Mouse (Mus musculus): ENCODE data around the gene Tcea3. TPM values are rescaled to one million over a fixed set of nuclear protein-coding genes. Genes with fewer than 3 reads are reported as not detected.

Gene Tcea3
- polyA plus RNA-seq, 1 experiment from 2014 or later = 23.6 TPM

GRCm38 (mm10) chr4:136227408-136227807, 20.1 kb upstream of the Tcea3 start:
- no peak for ATAC-seq
- 70% methylated on average over 7 of the region's 7 CpGs for WGBS
- Histone ChIP-seq H3K9me3 (ENCODE audit: control insufficient read depth) (no peaks in the 10 kb centered on the region), H3K9ac (ENCODE audit: low read depth, low read length) (no peak overlapping the region), H3K36me3 (ENCODE audit: control insufficient read depth, insufficient read depth) (no peaks in the 10 kb centered on the region), H3K4me3 (ENCODE audit: low read depth, low read length) (no peak overlapping the region), H3K4me1 (replicated peaks; ENCODE audit: control insufficient read depth, insufficient read depth, low read length) (no peaks in the 10 kb centered on the region), H3K4me2 (replicated peaks; ENCODE audit: low read depth) (no peak overlapping the region), H3K27ac (ENCODE audit: low read depth, low read length) (no peak overlapping the region), H3K27me3 (replicated peaks; ENCODE audit: control insufficient read depth, insufficient read depth, low read length) (no peaks in the 10 kb centered on the region)
- no peak for TF ChIP-seq CTCF (IDR thresholded peaks at IDR 0.05; ENCODE audit: low read depth)

GRCm38 (mm10) chr4:136228640-136229039, 18.9 kb upstream of the Tcea3 start:
- H3K36me3 ChIP-seq (ENCODE audit: control insufficient read depth, insufficient read depth) = no peaks in the 10 kb centered on the region
- ATAC-seq = no peak
- no peak overlapping the region for H3K27ac ChIP-seq (ENCODE audit: low read depth, low read length)
- 62% methylated on average over 5 of the region's 5 CpGs for WGBS
- H3K4me1 ChIP-seq (replicated peaks; ENCODE audit: control insufficient read depth, insufficient read depth, low read length) = no peaks in the 10 kb centered on the region
- no peak overlapping the region for H3K9ac ChIP-seq (ENCODE audit: low read depth, low read length)
- no peak for TF ChIP-seq CTCF (IDR thresholded peaks at IDR 0.05; ENCODE audit: low read depth)
- no peaks in the 10 kb centered on the region for H3K27me3 ChIP-seq (replicated peaks; ENCODE audit: control insufficient read depth, insufficient read depth, low read length)
- H3K9me3 ChIP-seq (ENCODE audit: control insufficient read depth) = no peaks in the 10 kb centered on the region
- H3K4me2 ChIP-seq (replicated peaks; ENCODE audit: low read depth) = no peak overlapping the region
- no peak overlapping the region for H3K4me3 ChIP-seq (ENCODE audit: low read depth, low read length)

GRCm38 (mm10) chr4:136238669-136239068, 8.9 kb upstream of the Tcea3 start:
- Histone ChIP-seq H3K9ac (ENCODE audit: low read depth, low read length) (no peak overlapping the region), H3K4me3 (ENCODE audit: low read depth, low read length) (no peak overlapping the region), H3K36me3 (ENCODE audit: control insufficient read depth, insufficient read depth) (peaks cover 4% of the 10 kb centered on the region; the same call in 1 of the 2 replicates), H3K27ac (ENCODE audit: low read depth, low read length) (no peak overlapping the region), H3K4me1 (replicated peaks; ENCODE audit: control insufficient read depth, insufficient read depth, low read length) (no peaks in the 10 kb centered on the region), H3K9me3 (ENCODE audit: control insufficient read depth) (no peaks in the 10 kb centered on the region), H3K27me3 (replicated peaks; ENCODE audit: control insufficient read depth, insufficient read depth, low read length) (no peaks in the 10 kb centered on the region), H3K4me2 (replicated peaks; ENCODE audit: low read depth) (no peak overlapping the region)
- ATAC-seq = no peak
- 53% methylated on average over 13 of the region's 13 CpGs for WGBS
- no peak for TF ChIP-seq CTCF (IDR thresholded peaks at IDR 0.05; ENCODE audit: low read depth)

GRCm38 (mm10) chr4:136239111-136239510, 8.4 kb upstream of the Tcea3 start:
- Histone ChIP-seq H3K9me3 (ENCODE audit: control insufficient read depth) (no peaks in the 10 kb centered on the region), H3K9ac (ENCODE audit: low read depth, low read length) (no peak overlapping the region), H3K4me2 (replicated peaks; ENCODE audit: low read depth) (no peak overlapping the region), H3K4me3 (ENCODE audit: low read depth, low read length) (no peak overlapping the region), H3K27ac (ENCODE audit: low read depth, low read length) (no peak overlapping the region), H3K36me3 (ENCODE audit: control insufficient read depth, insufficient read depth) (peaks cover 4% of the 10 kb centered on the region; the same call in 1 of the 2 replicates), H3K4me1 (replicated peaks; ENCODE audit: control insufficient read depth, insufficient read depth, low read length) (no peaks in the 10 kb centered on the region), H3K27me3 (replicated peaks; ENCODE audit: control insufficient read depth, insufficient read depth, low read length) (no peaks in the 10 kb centered on the region)
- ATAC-seq = no peak
- WGBS = 80% methylated on average over 9 of the region's 9 CpGs
- TF ChIP-seq CTCF (IDR thresholded peaks at IDR 0.05; ENCODE audit: low read depth) = no peak

GRCm38 (mm10) chr4:136239622-136240021, 7.9 kb upstream of the Tcea3 start:
- H3K4me2 ChIP-seq (replicated peaks; ENCODE audit: low read depth) = no peak overlapping the region
- 21% methylated on average over 8 of the region's 8 CpGs for WGBS
- H3K4me3 ChIP-seq (ENCODE audit: low read depth, low read length) = no peak overlapping the region
- H3K27ac ChIP-seq (ENCODE audit: low read depth, low read length) = no peak overlapping the region
- H3K4me1 ChIP-seq (replicated peaks; ENCODE audit: control insufficient read depth, insufficient read depth, low read length) = no peaks in the 10 kb centered on the region
- H3K27me3 ChIP-seq (replicated peaks; ENCODE audit: control insufficient read depth, insufficient read depth, low read length) = no peaks in the 10 kb centered on the region
- ATAC-seq = peak; percentile 31; the same call in 1 of the 2 replicates
- no peak overlapping the region for H3K9ac ChIP-seq (ENCODE audit: low read depth, low read length)
- H3K36me3 ChIP-seq (ENCODE audit: control insufficient read depth, insufficient read depth) = peaks cover 4% of the 10 kb centered on the region; the same call in 1 of the 2 replicates
- H3K9me3 ChIP-seq (ENCODE audit: control insufficient read depth) = no peaks in the 10 kb centered on the region
- peak; percentile 88 for TF ChIP-seq CTCF (IDR thresholded peaks at IDR 0.05; ENCODE audit: low read depth)

- Histone ChIP-seq H3K9ac (ENCODE audit: low read depth, low read length) (no peak overlapping the region), H3K4me1 (replicated peaks; ENCODE audit: control insufficient read depth, insufficient read depth, low read length) (no peaks in the 10 kb centered on the region), H3K36me3 (ENCODE audit: control insufficient read depth, insufficient read depth) (peaks cover 4% of the 10 kb centered on the region; the same call in 1 of the 2 replicates), H3K9me3 (ENCODE audit: control insufficient read depth) (no peaks in the 10 kb centered on the region), H3K4me2 (replicated peaks; ENCODE audit: low read depth) (no peak overlapping the region), H3K27me3 (replicated peaks; ENCODE audit: control insufficient read depth, insufficient read depth, low read length) (no peaks in the 10 kb centered on the region), H3K27ac (ENCODE audit: low read depth, low read length) (no peak overlapping the region), H3K4me3 (ENCODE audit: low read depth, low read length) (no peak overlapping the region)
- no peak for TF ChIP-seq CTCF (IDR thresholded peaks at IDR 0.05; ENCODE audit: low read depth)
- WGBS = 80% methylated on average over 14 of the region's 14 CpGs
- ATAC-seq = no peak
Measured at GRCm38 (mm10) chr4:136240123-136240522, 7.4 kb upstream of the Tcea3 start.

- H3K36me3 ChIP-seq (ENCODE audit: control insufficient read depth, insufficient read depth) = peaks cover 1% of the 10 kb centered on the region; the same call in 1 of the 2 replicates
- no peak overlapping the region for H3K9ac ChIP-seq (ENCODE audit: low read depth, low read length)
- WGBS = 79% methylated on average over 8 of the region's 8 CpGs
- no peak overlapping the region for H3K27ac ChIP-seq (ENCODE audit: low read depth, low read length)
- no peaks in the 10 kb centered on the region for H3K9me3 ChIP-seq (ENCODE audit: control insufficient read depth)
- H3K27me3 ChIP-seq (replicated peaks; ENCODE audit: control insufficient read depth, insufficient read depth, low read length) = no peaks in the 10 kb centered on the region
- no peak for ATAC-seq
- H3K4me1 ChIP-seq (replicated peaks; ENCODE audit: control insufficient read depth, insufficient read depth, low read length) = no peaks in the 10 kb centered on the region
- no peak for TF ChIP-seq CTCF (IDR thresholded peaks at IDR 0.05; ENCODE audit: low read depth)
- no peak overlapping the region for H3K4me3 ChIP-seq (ENCODE audit: low read depth, low read length)
- H3K4me2 ChIP-seq (replicated peaks; ENCODE audit: low read depth) = no peak overlapping the region
Measured at GRCm38 (mm10) chr4:136240955-136241354, 6.6 kb upstream of the Tcea3 start.
